Mouse (Mus musculus): ENCODE results near the gene Tarsl2. TPM values are rescaled to one million over a fixed set of nuclear protein-coding genes. Genes with fewer than 3 reads are reported as not detected.
A peak's percentile ranks its signal among the peaks of the same experiment; 100 is the strongest.

The Tarsl2 gene
- polyA plus RNA-seq, 1 experiment: 3.8 TPM

- TF ChIP-seq POLR2A (IDR thresholded peaks at IDR 0.05; ENCODE audit: borderline replicate concordance, extremely low read depth, low read depth, low read length) (no peak), CTCF (IDR thresholded peaks at IDR 0.05; ENCODE audit: insufficient read depth, low read length) (no peak)
- H3K4me1 ChIP-seq (ENCODE audit: control insufficient read depth, insufficient read depth, low read length): no peaks in the 10 kb centered on the region
- 28% methylated on average over 5 of the region's 5 CpGs for WGBS
- H3K4me3 ChIP-seq (replicated peaks; ENCODE audit: extremely low read depth, low read depth, low read length): no peak overlapping the region
- no peak for DNase-seq
Measured at GRCm38 (mm10) chr7:65681166-65681565, 36.5 kb downstream of the Tarsl2 start.

- WGBS: 77% methylated on average over 7 of the region's 7 CpGs
- Histone ChIP-seq H3K4me1 (ENCODE audit: control insufficient read depth, insufficient read depth, low read length) (no peaks in the 10 kb centered on the region), H3K4me3 (replicated peaks; ENCODE audit: extremely low read depth, low read depth, low read length) (no peak overlapping the region)
- TF ChIP-seq CTCF (IDR thresholded peaks at IDR 0.05; ENCODE audit: insufficient read depth, low read length): no peak
- no peak for TF ChIP-seq POLR2A (IDR thresholded peaks at IDR 0.05; ENCODE audit: borderline replicate concordance, extremely low read depth, low read depth, low read length)
- no peak for DNase-seq
Measured at GRCm38 (mm10) chr7:65684256-65684835, 39.6 kb downstream of the Tarsl2 start.

GRCm38 (mm10) chr7:65686664-65687063 lies 42.0 kb downstream of the Tarsl2 start:
- TF ChIP-seq CTCF (IDR thresholded peaks at IDR 0.05; ENCODE audit: insufficient read depth, low read length): no peak
- TF ChIP-seq POLR2A (IDR thresholded peaks at IDR 0.05; ENCODE audit: borderline replicate concordance, extremely low read depth, low read depth, low read length): no peak
- no peak for DNase-seq
- no peak overlapping the region for H3K4me3 ChIP-seq (replicated peaks; ENCODE audit: extremely low read depth, low read depth, low read length)
- no peaks in the 10 kb centered on the region for H3K4me1 ChIP-seq (ENCODE audit: control insufficient read depth, insufficient read depth, low read length)
- WGBS: 93% methylated on average over 9 of the region's 9 CpGs

GRCm38 (mm10) chr7:65690869-65691268 lies 46.2 kb downstream of the Tarsl2 start, which contains the start of gene Tm2d3:
Tm2d3 (plus strand) TSS chr7:65691169.
- WGBS: 86% methylated on average over 7 of the region's 7 CpGs

GRCm38 (mm10) chr7:65691929-65692605 lies 47.4 kb downstream of the Tarsl2 start:
- no peak for TF ChIP-seq CTCF (IDR thresholded peaks at IDR 0.05; ENCODE audit: insufficient read depth, low read length)
- Histone ChIP-seq H3K4me1 (ENCODE audit: control insufficient read depth, insufficient read depth, low read length) (peaks cover 6% of the 10 kb centered on the region), H3K4me3 (replicated peaks; ENCODE audit: extremely low read depth, low read depth, low read length) (no peak overlapping the region)
- no peak for DNase-seq
- 69% methylated on average over 8 of the region's 8 CpGs for WGBS

More at GRCm38 (mm10) chr7:65690869-65691268, 46.2 kb downstream of the Tarsl2 start, which contains the start of gene Tm2d3:
- DNase-seq: no peak
- no peak within 1 kb of the TSS for H3K4me3 ChIP-seq (replicated peaks; ENCODE audit: extremely low read depth, low read depth, low read length)
- peaks cover 6% of the 10 kb centered on the region for H3K4me1 ChIP-seq (ENCODE audit: control insufficient read depth, insufficient read depth, low read length)
- TF ChIP-seq POLR2A (IDR thresholded peaks at IDR 0.05; ENCODE audit: borderline replicate concordance, extremely low read depth, low read depth, low read length): no peak

- peak; percentile 55 for DNase-seq
- TF ChIP-seq CTCF (IDR thresholded peaks at IDR 0.05; ENCODE audit: insufficient read depth, low read length) (no peak), POLR2A (IDR thresholded peaks at IDR 0.05; ENCODE audit: borderline replicate concordance, extremely low read depth, low read depth, low read length) (no peak)
- peak overlapping the region; percentile 99 for H3K4me3 ChIP-seq (replicated peaks; ENCODE audit: extremely low read depth, low read depth, low read length)
- 2% methylated on average over 10 of the region's 10 CpGs for WGBS
- H3K4me1 ChIP-seq (ENCODE audit: control insufficient read depth, insufficient read depth, low read length): peaks cover 6% of the 10 kb centered on the region
Measured at GRCm38 (mm10) chr7:65692883-65693282, 48.2 kb downstream of the Tarsl2 start.

GRCm38 (mm10) chr7:65693301-65693821 lies 48.7 kb downstream of the Tarsl2 start:
- TF ChIP-seq POLR2A (IDR thresholded peaks at IDR 0.05; ENCODE audit: borderline replicate concordance, extremely low read depth, low read depth, low read length): peak; percentile 78; the same call in 1 of the 2 replicates
- no peak for TF ChIP-seq CTCF (IDR thresholded peaks at IDR 0.05; ENCODE audit: insufficient read depth, low read length)
- Histone ChIP-seq H3K4me1 (ENCODE audit: control insufficient read depth, insufficient read depth, low read length) (peaks cover 6% of the 10 kb centered on the region), H3K4me3 (replicated peaks; ENCODE audit: extremely low read depth, low read depth, low read length) (peak overlapping the region; percentile 99)
- WGBS: under 1% methylated on average over 52 of the region's 52 CpGs
- DNase-seq: peak; percentile 91

- peaks cover 6% of the 10 kb centered on the region for H3K4me1 ChIP-seq (ENCODE audit: control insufficient read depth, insufficient read depth, low read length)
- no peak overlapping the region for H3K4me3 ChIP-seq (replicated peaks; ENCODE audit: extremely low read depth, low read depth, low read length)
- 53% methylated on average over 2 of the region's 2 CpGs for WGBS
- no peak for DNase-seq
- TF ChIP-seq POLR2A (IDR thresholded peaks at IDR 0.05; ENCODE audit: borderline replicate concordance, extremely low read depth, low read depth, low read length) (no peak), CTCF (IDR thresholded peaks at IDR 0.05; ENCODE audit: insufficient read depth, low read length) (no peak)
Measured at GRCm38 (mm10) chr7:65696450-65696849, 51.8 kb downstream of the Tarsl2 start.

- DNase-seq: no peak
- no peak overlapping the region for H3K4me3 ChIP-seq (replicated peaks; ENCODE audit: extremely low read depth, low read depth, low read length)
- no peaks in the 10 kb centered on the region for H3K4me1 ChIP-seq (ENCODE audit: control insufficient read depth, insufficient read depth, low read length)
- WGBS: 86% methylated on average over 7 of the region's 7 CpGs
- TF ChIP-seq POLR2A (IDR thresholded peaks at IDR 0.05; ENCODE audit: borderline replicate concordance, extremely low read depth, low read depth, low read length) (no peak), CTCF (IDR thresholded peaks at IDR 0.05; ENCODE audit: insufficient read depth, low read length) (no peak)
Measured at GRCm38 (mm10) chr7:65702076-65702475, 57.4 kb downstream of the Tarsl2 start.

GRCm38 (mm10) chr7:65704818-65705242 lies 60.1 kb downstream of the Tarsl2 start:
- WGBS: 5% methylated on average over 10 of the region's 10 CpGs
- DNase-seq: peak; percentile 74
- TF ChIP-seq POLR2A (IDR thresholded peaks at IDR 0.05; ENCODE audit: borderline replicate concordance, extremely low read depth, low read depth, low read length): no peak
- peak; percentile 98 for TF ChIP-seq CTCF (IDR thresholded peaks at IDR 0.05; ENCODE audit: insufficient read depth, low read length)

More at GRCm38 (mm10) chr7:65704818-65705242, 60.1 kb downstream of the Tarsl2 start:
- no peaks in the 10 kb centered on the region for H3K4me1 ChIP-seq (ENCODE audit: control insufficient read depth, insufficient read depth, low read length)
- peak overlapping the region; percentile 53 for H3K4me3 ChIP-seq (replicated peaks; ENCODE audit: extremely low read depth, low read depth, low read length)

All from lung, adult 2 months (tissue).